Mouse (Mus musculus) mouse embryonic stem cell (cell line): Measurements from ENCODE around the gene Uap1.

Source experiments
- in situ Hi-C, 2 experiments: fragments of 300-500 bp; cut with MboI; formaldehyde crosslinking; loops; 1 replicate in 1 of 2; 3 replicates in 1 of 2; pipeline ENCODE4 v1.14.3; 2019 to 2020; ENCODE audit warnings: low sequenced_read_pairs in 2 of 2, low pct_unique_long_range_greater_than_20kb in 1 of 2, mixed read lengths in 1 of 2; ENCODE audit not compliant: unreplicated experiment in 1 of 2

Uap1 gene

DNA sequence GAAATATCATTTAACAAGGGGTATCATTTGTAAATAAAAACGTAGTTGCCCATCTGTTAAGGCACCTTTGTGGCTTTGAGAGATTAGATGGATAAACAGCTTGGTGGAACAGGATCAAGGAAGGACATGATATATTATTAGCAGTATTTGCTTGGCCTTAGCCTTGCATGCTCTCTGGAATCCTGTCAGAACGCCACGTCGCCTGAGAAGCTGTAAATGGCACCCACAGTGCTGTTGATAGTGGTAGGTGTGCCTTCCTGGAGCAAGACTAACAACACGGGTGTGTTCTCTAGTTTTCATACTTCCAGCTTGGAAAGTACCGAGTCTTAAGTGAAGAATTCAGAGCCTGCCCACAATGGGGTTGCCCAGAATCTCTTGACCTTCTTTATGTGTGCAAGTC, 1.1 kb upstream of the Uap1 start:
- in situ Hi-C loops = no loop called here

DNA sequence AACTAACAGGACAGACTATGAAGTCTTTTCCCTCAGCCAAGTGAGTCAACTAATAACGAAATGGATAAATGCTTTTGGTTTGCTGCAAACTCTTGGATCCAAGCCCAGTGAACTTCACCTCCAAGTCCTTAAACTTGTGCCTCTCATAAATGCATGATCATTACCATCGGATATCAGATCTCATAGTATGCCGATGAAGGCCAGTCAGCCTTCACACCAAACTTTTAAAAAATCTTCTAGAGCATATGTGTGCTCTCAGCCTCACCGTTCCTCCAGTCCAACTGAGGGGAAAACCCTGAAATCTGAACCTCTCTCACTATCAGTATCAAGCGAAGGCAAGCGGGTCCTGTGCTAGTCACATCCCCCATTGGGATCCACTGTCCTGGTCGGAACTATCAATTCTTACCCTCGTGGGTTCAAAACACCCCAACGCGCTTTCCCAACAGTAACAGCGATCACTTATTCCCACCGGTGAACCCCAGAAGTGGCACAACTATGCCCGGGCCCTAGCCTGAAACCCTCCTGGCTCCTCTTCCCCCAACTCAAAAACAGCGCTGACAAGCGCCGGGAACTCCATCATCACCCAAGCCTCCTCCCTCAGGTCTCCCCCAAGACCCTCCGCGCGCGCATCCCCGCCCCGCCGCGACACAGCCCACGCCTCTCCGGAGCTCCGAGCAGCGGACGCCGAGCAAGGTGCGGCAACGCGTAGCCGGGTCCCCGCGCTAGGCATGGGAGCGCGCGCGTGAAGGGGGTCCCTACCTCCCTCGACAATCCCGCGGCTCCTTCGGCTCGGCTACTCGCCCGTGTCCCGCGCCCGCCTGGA, 555 bp downstream of the Uap1 start:
- in situ Hi-C loops = no loop called here

DNA sequence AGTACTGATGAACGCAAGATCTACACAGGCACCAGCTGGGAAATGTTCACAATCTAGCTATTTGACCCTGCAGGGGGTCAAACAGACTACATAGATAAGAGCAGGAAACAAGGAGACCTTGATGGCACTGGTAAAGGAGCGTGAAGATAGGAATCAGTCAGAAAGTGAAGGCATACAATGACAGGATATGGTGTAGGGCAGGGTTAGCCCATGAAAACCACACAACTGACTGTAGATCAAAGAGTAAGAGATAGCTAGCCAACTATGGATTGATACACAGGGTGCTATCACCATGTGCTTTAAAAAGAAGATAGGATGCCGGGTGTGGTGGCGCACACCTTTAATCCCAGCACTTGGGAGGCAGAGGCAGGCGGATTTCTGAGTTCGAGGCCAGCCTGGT, 7.0 kb downstream of the Uap1 start:
- in situ Hi-C loops = no loop called here

DNA sequence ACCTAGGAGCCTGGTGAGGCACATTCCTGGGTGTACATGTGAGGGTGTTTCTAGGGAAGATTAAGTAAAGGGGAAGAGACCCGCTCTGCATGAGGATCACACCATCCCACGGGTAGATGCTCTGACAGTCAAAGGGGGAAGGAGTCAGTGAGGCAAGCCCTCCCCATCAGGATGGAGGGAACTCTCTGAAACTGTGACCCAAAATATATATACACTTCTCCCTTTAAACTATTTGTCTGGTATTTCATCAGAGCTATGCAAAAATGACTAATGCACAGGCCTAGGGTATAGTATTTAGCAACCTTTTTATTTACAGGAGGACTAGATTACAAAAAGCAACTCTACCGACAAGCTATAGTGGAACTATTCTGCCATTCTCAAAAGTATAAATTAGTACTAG, 9.8 kb downstream of the Uap1 start:
- in situ Hi-C loops = no loop called here

DNA sequence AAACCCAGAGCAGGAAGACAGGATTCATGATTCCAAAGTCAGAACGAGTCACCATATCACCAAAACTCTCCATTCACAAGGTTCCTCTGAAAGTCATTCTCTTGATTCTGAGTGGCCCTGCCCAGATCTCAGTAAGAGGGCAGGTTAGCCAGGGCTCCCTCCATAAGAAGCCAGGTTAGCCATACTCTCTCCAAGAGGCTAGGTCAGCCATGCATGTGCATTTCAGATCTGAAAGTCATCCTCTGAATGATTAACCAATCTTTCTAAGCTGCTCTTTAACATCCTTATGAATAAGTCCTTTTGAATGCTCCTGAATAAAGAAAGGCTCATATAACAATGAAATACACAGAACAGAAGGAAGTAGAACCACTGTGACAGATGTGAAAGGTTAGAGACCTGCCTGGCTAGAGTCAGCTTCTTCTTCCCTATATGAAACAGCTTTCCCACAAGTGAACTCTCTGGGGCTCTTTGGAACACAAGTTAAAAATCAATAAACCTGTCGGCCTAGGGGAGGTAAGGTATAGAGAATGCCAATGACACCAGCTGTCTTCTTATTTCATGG, 10.6 kb downstream of the Uap1 start:
- in situ Hi-C loops = no loop called here

DNA sequence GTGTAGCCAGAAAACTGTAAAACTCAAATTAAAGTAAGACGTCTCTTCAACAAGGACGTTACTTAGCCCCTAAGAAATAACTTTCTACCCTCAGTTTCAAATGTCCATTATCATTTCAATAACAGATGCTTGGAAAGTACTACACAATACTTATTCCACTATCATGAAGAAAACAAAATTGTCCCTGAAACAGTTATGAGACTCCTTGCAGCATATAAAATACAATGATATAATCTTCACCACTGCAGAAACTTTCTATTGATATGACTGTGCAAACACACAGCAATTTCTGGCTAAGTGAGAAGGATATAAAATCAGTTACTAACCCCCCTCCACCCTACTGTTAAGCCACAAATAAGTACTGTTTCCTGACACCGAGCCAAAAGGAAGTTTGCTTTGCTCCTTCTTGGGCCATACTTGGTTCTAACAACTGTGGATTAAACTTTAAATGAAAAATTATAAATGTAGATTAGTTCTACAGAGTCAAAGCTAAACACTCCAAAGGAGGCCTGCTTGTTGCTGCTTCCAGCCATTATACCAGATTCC, 11.3 kb downstream of the Uap1 start:
- in situ Hi-C loops = no loop called here

DNA sequence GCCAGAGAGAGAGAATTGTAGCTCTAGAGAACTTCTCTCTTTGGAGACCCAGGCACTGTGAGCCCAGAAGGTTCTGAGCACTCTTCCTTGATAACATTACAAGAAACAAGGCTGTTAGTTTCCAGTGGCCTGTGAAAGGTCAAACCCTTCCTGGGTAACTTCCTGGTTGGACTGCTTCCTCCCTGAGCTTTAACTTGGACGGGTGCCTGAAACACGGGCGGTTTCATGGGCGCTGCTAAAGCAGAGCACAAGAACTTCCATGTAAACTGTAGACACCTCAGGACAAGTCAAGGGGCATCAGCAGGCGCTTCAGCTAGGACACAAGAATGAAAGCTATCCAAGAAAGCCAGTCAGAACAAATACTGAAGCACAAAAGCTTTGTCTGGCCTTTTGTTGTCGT, 12.9 kb downstream of the Uap1 start:
- in situ Hi-C loops = no loop called here

DNA sequence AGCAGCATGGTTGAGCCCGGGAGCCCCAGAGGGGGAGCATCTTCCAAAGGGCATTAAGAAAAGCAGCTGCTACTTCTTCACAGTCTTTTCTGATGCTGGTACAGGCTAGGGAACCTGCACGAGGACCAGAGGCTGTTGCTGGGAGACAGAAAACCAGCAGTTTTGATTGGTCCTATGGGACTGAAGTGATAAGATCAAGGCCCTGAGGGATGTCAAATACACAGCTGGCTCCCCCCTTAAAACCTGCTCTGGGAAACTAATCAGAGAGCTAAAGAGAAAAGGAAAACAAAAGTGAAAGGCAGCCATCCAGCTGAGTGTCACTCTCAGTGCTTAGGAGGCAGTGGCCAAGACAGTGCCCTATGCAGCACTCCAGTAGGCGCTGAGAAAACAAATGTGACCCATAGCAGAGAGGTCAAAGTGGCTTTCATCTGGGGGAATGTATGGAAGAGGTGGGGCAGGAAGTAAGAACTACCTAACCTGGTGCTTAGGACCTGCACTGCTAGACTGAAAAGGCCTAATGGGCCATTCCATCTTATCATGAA, 14.3 kb downstream of the Uap1 start:
- in situ Hi-C loops = no loop called here

DNA sequence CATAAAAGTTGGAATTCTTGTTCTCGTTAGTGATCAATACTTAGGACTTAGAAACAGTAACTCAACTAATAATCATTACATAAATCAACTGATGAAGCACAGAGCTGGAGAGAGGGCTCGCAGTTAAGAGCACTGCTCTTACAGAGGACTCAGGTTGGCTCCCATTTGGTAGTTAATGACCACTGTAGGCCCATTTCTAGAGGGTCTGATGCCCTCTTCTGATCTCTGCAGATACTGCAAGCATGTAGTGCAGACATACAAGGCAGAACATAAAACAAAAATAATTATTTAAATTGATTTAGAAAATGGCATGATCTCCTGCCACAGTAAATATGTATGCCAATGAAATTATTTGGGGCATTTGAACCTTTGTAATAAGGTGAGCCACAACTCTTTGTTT, 15.1 kb downstream of the Uap1 start:
- in situ Hi-C loops = no loop called here

DNA sequence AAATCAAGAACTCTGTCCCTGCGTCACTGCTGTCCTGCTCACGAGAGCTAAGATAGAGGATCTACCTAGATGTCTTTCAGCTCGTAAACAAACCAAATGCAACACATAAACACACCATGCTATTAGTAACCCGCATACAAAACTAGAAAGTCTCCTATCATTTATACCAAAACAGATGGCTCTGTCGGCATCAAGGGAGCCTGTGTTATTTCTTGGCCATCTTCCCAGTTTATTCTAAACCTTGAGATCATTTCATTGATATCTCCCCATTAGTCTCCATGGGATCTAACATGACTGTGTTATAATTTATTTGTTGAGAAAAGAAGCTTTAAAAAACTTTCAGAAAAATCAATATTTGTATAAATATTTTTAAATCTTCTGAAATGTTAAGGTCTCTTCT, 19.0 kb downstream of the Uap1 start:
- in situ Hi-C loops = no loop called here

DNA sequence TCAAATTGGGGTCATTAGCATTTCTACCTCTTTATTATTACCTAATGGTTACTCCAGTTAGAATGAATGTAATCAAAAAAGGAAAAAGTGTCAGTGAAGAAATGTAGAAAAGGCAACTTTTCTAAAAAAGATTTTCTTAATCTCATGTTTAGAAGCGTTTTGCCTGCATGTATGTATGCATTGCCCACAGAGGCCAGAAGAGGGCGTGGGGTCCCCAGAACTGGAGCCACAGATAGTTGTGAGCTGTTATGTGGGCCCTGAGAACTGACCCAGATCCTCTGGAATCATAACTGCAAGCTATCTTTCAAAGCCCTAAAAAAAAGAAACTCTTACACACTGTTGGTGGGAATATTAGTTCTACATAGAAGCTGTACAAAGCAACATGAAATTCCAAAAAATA, 19.5 kb downstream of the Uap1 start:
- in situ Hi-C loops = no loop called here

DNA sequence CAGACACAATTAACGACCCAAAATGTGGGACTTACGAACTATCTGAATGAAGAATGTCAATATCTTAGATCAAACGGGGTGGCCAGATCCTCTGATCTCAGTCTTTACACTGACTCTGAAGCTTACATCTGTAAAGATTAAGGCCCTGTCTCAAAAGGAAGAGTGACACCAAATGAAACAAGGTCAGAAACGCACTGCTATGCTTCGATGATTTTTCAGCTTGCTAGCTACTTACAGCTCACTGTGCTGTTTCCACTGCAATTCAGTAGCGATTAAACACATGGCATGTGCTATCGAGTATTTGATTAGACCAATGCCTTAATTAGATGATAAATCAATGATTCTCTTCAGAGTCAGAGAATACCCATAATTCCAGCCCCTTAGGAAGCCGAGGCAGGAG, 20.8 kb downstream of the Uap1 start:
- in situ Hi-C loops = no loop called here

DNA sequence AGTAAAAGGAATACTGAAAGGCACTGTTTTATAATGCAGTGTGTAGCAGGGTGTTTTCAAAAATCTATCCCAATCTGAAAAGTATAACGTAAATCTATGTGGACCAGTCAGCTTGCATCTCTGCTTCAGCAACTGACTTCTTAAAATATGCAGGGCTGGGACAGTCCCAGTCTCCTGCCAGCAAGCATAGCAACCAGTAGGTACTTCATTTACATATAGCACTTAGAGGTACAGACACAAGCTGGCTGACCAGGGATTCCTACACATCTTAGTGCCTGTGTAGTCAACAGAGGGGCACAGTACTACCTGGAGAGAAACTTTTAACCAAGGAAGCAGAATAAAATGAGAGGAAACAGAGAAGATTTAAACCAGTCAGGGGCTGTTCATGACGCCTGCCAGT, 22.2 kb downstream of the Uap1 start:
- in situ Hi-C loops = no loop called here

DNA sequence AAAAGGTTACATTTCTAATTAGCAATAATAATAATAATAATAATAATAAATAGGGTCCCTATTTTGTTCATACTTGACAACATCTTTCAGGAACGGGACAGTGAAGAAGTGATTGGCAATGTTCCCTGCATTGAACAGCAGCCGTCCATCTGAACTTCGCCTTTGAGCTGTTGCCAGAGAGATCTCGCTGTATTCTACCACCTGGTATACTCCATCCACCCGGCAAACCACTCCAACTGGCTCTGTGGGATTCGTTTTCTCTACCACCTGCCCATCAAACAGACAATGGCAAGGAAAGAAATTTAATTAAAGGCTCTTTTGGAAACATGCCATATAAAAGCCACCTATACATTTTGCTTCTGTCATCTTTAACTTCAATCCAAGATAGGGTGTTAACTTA, 23.9 kb downstream of the Uap1 start:
- in situ Hi-C loops = no loop called here

DNA sequence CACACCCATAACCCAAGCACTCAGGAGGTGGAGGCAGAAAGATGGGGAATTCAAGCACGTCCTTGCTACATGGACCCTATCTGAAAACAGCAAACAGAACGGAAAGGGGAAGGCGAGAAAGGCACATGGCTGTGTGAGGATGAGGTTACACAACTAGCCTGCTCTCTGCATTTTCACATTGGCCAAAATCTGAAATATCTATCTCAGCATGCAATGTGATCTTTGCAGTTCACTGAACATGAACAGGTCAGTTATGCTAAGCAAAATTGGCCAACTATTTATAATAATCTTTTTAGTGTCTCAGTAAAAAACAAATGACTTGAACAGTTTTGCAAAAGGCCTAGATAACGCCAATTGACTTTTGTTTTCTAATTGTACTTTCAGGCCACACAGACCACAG, 25.0 kb downstream of the Uap1 start:
- in situ Hi-C loops = no loop called here

DNA sequence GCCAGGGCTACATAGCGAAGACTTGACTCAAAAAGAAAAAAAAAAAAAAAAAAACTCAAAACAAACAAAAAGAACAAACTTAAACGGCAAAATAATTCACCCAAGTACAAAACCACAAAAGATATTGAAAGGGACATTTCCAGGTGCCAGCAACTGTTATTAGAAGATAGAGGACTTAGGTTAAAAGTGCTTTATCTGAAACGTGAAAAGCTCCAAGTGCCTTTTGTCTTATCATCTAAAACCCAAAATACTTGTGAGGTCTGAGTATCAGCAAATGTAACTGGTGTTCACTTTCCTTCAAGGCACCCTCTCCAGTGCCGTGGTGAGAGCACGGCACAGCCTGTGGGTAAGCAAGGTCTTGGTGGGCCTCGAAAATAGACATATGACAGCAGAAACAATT, 26.2 kb downstream of the Uap1 start:
- in situ Hi-C loops = no loop called here

DNA sequence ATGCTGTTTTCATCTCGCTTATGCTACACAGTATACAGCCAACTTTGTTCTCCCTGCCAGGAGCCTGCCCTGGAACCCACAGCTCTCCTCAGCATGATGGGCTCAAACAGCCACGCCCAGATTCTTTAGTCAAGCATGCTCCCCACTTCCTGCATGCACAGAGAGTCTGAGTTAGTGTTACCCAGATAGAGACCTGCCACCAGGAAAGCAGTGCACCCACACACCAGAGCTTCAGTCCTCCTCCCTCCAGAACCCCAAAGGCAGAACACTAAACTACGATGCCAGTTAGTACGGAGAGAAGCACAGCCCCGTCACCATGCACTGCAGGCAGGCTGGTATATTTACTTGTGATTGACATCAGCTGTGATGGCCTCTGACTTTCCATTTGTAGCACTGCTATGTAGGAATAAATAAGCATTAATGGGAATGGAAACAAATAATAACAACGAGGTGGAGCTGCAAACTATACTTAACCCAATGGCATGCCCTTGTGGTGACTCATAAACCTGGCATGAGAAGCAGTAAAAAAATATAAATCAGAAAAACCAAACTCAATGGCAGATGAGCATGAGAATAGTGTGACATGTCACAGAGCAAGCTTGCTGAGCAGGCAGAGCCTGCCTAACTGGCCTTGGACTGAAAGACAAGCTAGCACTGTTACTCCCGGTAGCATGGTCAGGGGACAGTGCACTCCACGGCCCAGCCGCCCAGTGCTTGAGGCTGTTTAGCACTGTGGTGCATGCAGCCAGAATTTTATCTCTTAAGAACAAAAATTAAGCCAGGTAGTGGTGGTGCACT, 26.9 kb downstream of the Uap1 start:
- in situ Hi-C loops = no loop called here

DNA sequence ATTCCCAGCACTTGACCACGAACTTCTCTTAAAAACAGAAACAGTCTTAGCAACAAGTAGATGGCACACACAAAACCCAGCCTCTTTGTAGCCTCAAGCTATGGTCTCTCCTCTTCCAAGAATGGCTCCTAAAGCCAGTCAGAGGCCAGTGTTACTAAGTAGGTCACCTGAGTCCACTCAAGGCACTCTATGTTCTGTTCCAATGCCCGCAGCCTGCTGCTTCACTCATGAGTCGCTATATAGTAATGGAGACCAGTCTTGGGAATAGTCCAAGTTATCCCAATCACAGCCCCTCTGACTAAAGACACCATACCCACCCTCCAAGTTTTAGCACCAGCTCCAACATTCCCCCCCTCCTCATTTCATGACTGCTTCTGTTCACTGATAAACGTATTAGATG, 29.2 kb downstream of the Uap1 start:
- in situ Hi-C loops = no loop called here

DNA sequence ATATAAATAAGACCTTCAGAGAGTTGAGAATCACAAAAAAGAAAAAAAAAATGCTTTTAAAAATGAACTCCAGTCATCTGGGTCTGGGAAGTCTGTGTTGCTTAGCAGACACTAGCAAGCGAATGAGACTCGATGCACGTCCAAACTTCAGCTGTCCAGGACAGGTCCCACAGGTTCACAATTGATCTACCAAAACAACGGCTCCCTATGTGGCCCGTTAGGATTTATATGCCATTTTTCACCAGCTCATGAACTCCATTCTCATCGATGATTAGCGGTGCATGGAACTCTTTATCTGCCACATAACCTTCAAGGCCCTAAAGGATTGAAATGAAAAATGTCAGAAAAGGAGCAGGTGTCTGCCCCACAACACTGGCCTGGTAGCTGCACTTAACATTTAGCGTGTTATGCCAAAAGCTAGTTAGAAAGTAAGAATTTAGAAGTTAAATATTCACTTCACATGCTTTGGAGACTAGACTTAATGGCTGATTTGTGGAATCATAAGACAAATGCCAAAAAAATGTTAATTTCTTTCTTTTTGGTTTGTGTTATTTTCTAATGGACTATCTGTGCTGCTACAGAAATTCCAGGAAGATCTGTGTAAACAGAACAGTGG, 32.4 kb downstream of the Uap1 start:
- in situ Hi-C loops = loop anchor here in 1 of 2 experiments (5.0 kb wide), 1 partner anchor 190 kb away; no protein-coding TSS in a partner anchor
